Mouse (Mus musculus) brain, embryonic 14.5 days (tissue): ENCODE measurements around the gene Erc2.

ENCODE experiments used
- CTCF ChIP-seq: fragments of 200-500 bp; IDR thresholded peaks from 2 replicates; pipeline ENCODE4 v1.5.1; 2012; ENCODE audit warnings: inconsistent platforms, mild to moderate bottlenecking, moderate library complexity, borderline replicate concordance; ENCODE audit not compliant: insufficient read depth, insufficient read length; ENCODE audit errors: extremely low read depth
- POLR2A ChIP-seq: fragments of 200-500 bp; IDR thresholded peaks from 2 replicates; pipeline ENCODE4 v1.6.1; 2012; ENCODE audit warnings: mild to moderate bottlenecking, inconsistent platforms, borderline replicate concordance; ENCODE audit not compliant: poor library complexity, insufficient read depth, insufficient read length, severe bottlenecking; ENCODE audit errors: extremely low read depth

DNA sequence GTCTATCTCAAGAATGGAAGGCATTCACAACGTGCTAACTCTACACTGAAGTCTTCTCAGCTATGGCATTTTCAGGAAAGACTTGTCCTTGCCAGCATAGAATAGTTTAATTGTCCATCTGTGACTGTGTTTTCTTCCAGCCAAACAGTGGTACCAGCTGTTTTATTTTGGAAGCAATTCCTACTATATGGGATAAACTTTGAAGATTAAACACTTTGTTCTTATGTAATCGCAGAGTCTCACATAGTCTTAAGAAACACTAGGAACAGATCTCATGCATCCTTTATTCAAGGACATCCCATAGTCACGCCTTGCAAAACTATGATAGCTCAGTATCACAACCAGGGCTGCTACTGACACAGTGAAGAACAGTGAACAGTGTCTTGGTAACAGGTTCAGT is 506.8 kb downstream of the Erc2 start:
- TF ChIP-seq CTCF = no peak
- no peak for TF ChIP-seq POLR2A
